ENCODE assay signal across 8 mouse cellular contexts in genomic region chr3:50905993-50906831, GRCm38 (mm10).
DNase-seq lines count a peak whose midpoint lies in the region; ATAC-seq lines count a peak whose summit lies in the region.

No protein-coding gene starts in this region.

- H3K9ac ChIP-seq in intestine, embryonic 14.5 days (ENCODE audit: low read length) = peak overlapping the region; percentile 36; the same call in 1 of the 2 replicates

- DNase-seq in adrenal gland, adult (ENCODE audit: inconsistent age in 2 of 2, low spot score in 1 of 2) = peak; percentile 88 to 97
- peak; percentile 92 for DNase-seq in embryo, embryonic 10 days (ENCODE audit: low spot score)
- peak; percentile 83 to 89 for DNase-seq in gastrocnemius, postnatal 36 days
- DNase-seq in intestine, embryonic 14.5 days (ENCODE audit: low spot score) = peak; percentile 99
- DNase-seq in left cerebral cortex, postnatal 10 days (ENCODE audit: extremely low spot score in 1 of 2, low spot score in 2 of 2) = peak; percentile 90 to 93
- DNase-seq in right cerebral cortex, postnatal 10 days (ENCODE audit: low spot score in 2 of 2) = peak; percentile 93 to 96
- DNase-seq in urinary bladder, postnatal 14 days (ENCODE audit: low spot score) = peak; percentile 92

- peak; percentile 78; the same call in 1 of the 2 replicates for ATAC-seq in intestine, embryonic 14.5 days (replicated peaks; ENCODE audit: low FRiP score, low TSS enrichment, low read depth)
- ATAC-seq in megakaryocyte progenitor cell, adult 5-6 weeks (replicated peaks; ENCODE audit: poor library complexity) = peak; percentile 99

- H3K27me3 ChIP-seq in intestine, embryonic 14.5 days (replicated peaks; ENCODE audit: control insufficient read depth, insufficient read depth, low read length) = no peaks in the 10 kb centered on the region

- peak overlapping the region; percentile 59 for H3K4me2 ChIP-seq in intestine, embryonic 14.5 days (ENCODE audit: low read length)

- no peaks in the 10 kb centered on the region for H3K9me3 ChIP-seq in intestine, embryonic 14.5 days (ENCODE audit: control insufficient read depth, low read length)

- H3K27ac ChIP-seq in intestine, embryonic 14.5 days (ENCODE audit: low read depth) = peak overlapping the region; percentile 29; the same call in 1 of the 2 replicates

- 15% methylated on average over 32 of the region's 32 CpGs for WGBS in intestine, embryonic 14.5 days

- intact Hi-C loops in gastrocnemius, postnatal 36 days (cut with DNase I) = loop anchor here (2.0 to 10.0 kb wide), 3 partner anchors 216 to 1811 kb away; no protein-coding TSS in a partner anchor
- intact Hi-C loops in left cerebral cortex, postnatal 10 days (cut with DNase I) = loop anchor here (2.0 to 5.0 kb wide), 2 partner anchors 215 to 609 kb away; no protein-coding TSS in a partner anchor

- no peaks in the 10 kb centered on the region; the same call in 1 of the 2 replicates for H3K4me1 ChIP-seq in intestine, embryonic 14.5 days (replicated peaks; ENCODE audit: control insufficient read depth, insufficient read depth, low read length)

- H3K4me3 ChIP-seq in intestine, embryonic 14.5 days (ENCODE audit: low read depth, low read length) = peak overlapping the region; percentile 32; the same call in 1 of the 2 replicates

- no peaks in the 10 kb centered on the region for H3K36me3 ChIP-seq in intestine, embryonic 14.5 days (ENCODE audit: control insufficient read depth, insufficient read depth, low read length)

Comparison
In these comparisons a context has a peak if more than half of its experiments do, and no peak if none do; other contexts are left out.
1. Peak in every context shown above with its lines: DNase-seq, ATAC-seq, H3K4me3 ChIP-seq and H3K27ac ChIP-seq.